Mouse (Mus musculus) cortical plate, adult 2 months (tissue): ENCODE measurements around the gene Havcr2. TPM values are rescaled to one million over a fixed set of nuclear protein-coding genes. Genes with fewer than 3 reads are reported as not detected.

ENCODE experiments used
- H3K27ac ChIP-seq: fragments of 200-500 bp; 2 replicates; pipeline ENCODE4 v1.5.1; 2012; ENCODE audit warnings: low read length, control low read depth, inconsistent platforms; ENCODE audit not compliant: insufficient read depth
- H3K4me1 ChIP-seq: fragments of 200-500 bp; 2 replicates; pipeline ENCODE4 v1.6.1; 2011; ENCODE audit warnings: low read length; ENCODE audit not compliant: control insufficient read depth, insufficient read depth
- H3K4me3 ChIP-seq: fragments of 200-500 bp; 2 replicates; pipeline ENCODE4 v1.5.1; 2011; ENCODE audit warnings: mild to moderate bottlenecking, low read length, control low read depth; ENCODE audit not compliant: insufficient read depth
- CTCF ChIP-seq: fragments of 200-500 bp; IDR thresholded peaks from 2 replicates; pipeline ENCODE4 v1.5.1; 2011; ENCODE audit warnings: mild to moderate bottlenecking, control low read depth, low read length; ENCODE audit not compliant: insufficient read depth; ENCODE audit errors: extremely low read depth
- POLR2A ChIP-seq: fragments of 200-500 bp; IDR thresholded peaks from 2 replicates; pipeline ENCODE4 v1.6.1; 2011; ENCODE audit warnings: mild to moderate bottlenecking, low read length, control low read depth; ENCODE audit not compliant: insufficient read depth; ENCODE audit errors: extremely low read depth
- polyA plus RNA-seq: library from polyadenylated mRNA; depleted of rRNA; stranded (reverse); fragments of >200 nt; gene quantifications from 2 replicates; pipeline ENCODE4 v1.2.3, GENCODE M21; 2012

Havcr2 gene
- polyA plus RNA-seq, 1 experiment, result 1.5 TPM

- no peak overlapping the region for H3K27ac ChIP-seq
- H3K4me1 ChIP-seq, result peaks cover 4% of the 10 kb centered on the region
- TF ChIP-seq CTCF (no peak), POLR2A (no peak)
- H3K4me3 ChIP-seq, result no peak overlapping the region
These were observed 19.4 kb upstream of the Havcr2 start for GRCm38 (mm10) chr11:46435363-46435762.

- peaks cover 4% of the 10 kb centered on the region for H3K4me1 ChIP-seq
- peak within 1 kb of the TSS; percentile 72 for H3K4me3 ChIP-seq
- 0 out of 2 replicates have a peak within 1 kb of the TSS, but pooled peaks have one; percentile 67 for H3K27ac ChIP-seq
- TF ChIP-seq CTCF, result no peak
- TF ChIP-seq POLR2A, result peak; percentile 83
These were observed 17.8 kb upstream of the Havcr2 start, which contains the start of gene Med7 for GRCm38 (mm10) chr11:46436760-46437458. Gene Med7 (plus strand): TSS chr11:46436925.

- Histone ChIP-seq H3K4me3 (peak overlapping the region; percentile 72), H3K4me1 (peaks cover 4% of the 10 kb centered on the region), H3K27ac (no peak overlapping the region)
- no peak for TF ChIP-seq POLR2A
These were observed 17.2 kb upstream of the Havcr2 start for GRCm38 (mm10) chr11:46437459-46438000.

GRCm38 (mm10) chr11:46439005-46439543 is 15.7 kb upstream of the Havcr2 start:
- no peak overlapping the region for H3K27ac ChIP-seq
- H3K4me3 ChIP-seq, result no peak overlapping the region
- H3K4me1 ChIP-seq, result peaks cover 4% of the 10 kb centered on the region
- TF ChIP-seq CTCF (no peak), POLR2A (no peak)

GRCm38 (mm10) chr11:46441774-46442173 is 13.0 kb upstream of the Havcr2 start:
- H3K4me1 ChIP-seq, result peaks cover 4% of the 10 kb centered on the region; the same call in 1 of the 2 replicates
- no peak for TF ChIP-seq CTCF
- no peak for TF ChIP-seq POLR2A
- no peak overlapping the region for H3K4me3 ChIP-seq
- no peak overlapping the region for H3K27ac ChIP-seq

- Histone ChIP-seq H3K4me1 (no peaks in the 10 kb centered on the region), H3K27ac (no peak overlapping the region), H3K4me3 (no peak overlapping the region)
- TF ChIP-seq POLR2A (no peak), CTCF (0 out of 2 replicates have a peak, but pooled peaks have one; percentile 17)
These were observed 11.6 kb upstream of the Havcr2 start for GRCm38 (mm10) chr11:46443152-46443551.

GRCm38 (mm10) chr11:46443979-46444378 is 10.8 kb upstream of the Havcr2 start:
- no peak overlapping the region for H3K27ac ChIP-seq
- H3K4me3 ChIP-seq, result no peak overlapping the region
- H3K4me1 ChIP-seq, result no peaks in the 10 kb centered on the region
- TF ChIP-seq CTCF (no peak), POLR2A (no peak)

- no peak for TF ChIP-seq CTCF
- no peak for TF ChIP-seq POLR2A
- Histone ChIP-seq H3K4me1 (no peaks in the 10 kb centered on the region), H3K4me3 (no peak overlapping the region), H3K27ac (no peak overlapping the region)
These were observed 8.6 kb upstream of the Havcr2 start for GRCm38 (mm10) chr11:46446150-46446549.

GRCm38 (mm10) chr11:46447644-46448484 is 6.9 kb upstream of the Havcr2 start:
- no peak overlapping the region for H3K27ac ChIP-seq
- no peak for TF ChIP-seq CTCF
- TF ChIP-seq POLR2A, result no peak
- no peaks in the 10 kb centered on the region for H3K4me1 ChIP-seq
- no peak overlapping the region for H3K4me3 ChIP-seq
